Mouse (Mus musculus) liver (tissue): ENCODE measurements around the gene Irf4.

ENCODE experiments used
- DNase-seq: peaks from one replicate; pipeline ENCODE4 v3.0.0-alpha.2; 2020; ENCODE audit warnings: mixed read lengths

Irf4 gene

DNA sequence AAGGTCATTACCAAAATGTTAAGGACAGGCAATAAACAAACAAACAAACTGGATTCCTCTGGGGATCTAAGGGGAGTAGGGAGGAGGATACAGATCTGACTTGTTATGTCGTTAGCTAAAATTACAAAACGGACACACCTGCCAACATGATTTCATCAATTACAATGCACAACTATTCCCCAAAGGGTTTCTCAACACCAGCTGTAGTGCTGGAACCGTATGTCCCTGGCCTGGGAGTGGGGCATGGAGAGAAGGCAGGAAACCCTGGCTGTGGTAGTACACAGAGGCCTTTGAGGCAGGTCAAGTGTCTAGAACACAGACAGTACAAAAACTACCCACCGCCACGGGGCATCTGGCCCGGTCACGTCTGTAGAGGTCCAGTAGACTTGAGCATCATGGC lies 60.2 kb downstream of the Irf4 start:
- DNase-seq, result no peak

DNA sequence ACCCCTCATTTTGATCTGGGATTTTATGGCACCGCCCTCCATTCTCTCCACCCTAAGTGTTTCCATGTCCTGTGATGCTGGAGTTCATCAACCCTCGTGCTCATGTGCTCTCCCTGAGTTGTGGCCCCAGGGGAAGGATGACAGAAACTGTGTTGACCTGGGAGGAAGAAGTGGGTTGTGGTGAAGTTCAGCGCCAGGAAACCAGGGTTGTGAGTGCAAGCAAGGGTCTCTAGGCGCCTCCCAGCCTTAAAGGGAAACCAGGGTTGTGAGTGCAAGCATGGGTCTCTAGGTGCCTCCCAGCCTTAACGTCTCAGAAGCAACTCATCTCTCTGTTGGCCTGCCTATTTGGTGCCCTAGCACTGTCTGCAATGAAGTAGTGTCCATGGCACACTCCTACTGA lies 64.4 kb downstream of the Irf4 start:
- no peak for DNase-seq

DNA sequence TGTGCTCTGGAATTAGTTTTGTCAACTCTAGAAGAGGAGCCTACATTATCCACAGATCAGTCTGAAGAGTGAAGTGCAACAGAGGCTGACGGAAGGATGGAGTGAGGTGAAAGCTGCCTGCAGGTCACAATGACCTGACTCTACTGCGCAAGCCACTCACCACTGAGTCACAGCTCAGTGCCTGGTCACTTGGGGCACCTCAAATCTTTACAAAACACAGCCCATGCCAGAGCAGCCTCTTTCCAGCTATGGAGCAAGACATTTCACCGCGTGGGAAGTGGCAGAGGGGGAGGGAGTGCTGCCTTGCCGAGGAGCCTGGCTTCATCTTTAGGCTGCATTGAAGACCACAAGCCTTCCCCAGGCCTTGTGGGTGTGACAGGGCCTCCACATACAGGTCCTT lies 65.2 kb downstream of the Irf4 start:
- no peak for DNase-seq
